Mouse (Mus musculus) heart, adult 2 months (tissue): Measurements from ENCODE around the gene Setd7. TPM values are rescaled to one million over a fixed set of nuclear protein-coding genes. Genes with fewer than 3 reads are reported as not detected.

Source experiments
- DNase-seq, 2 experiments: peaks; one replicate each; pipeline ENCODE4 v3.0.0; 2021
- H3K27ac ChIP-seq: fragments of 200-600 bp; 2 replicates; pipeline ENCODE4 v1.8.1; 2022
- H3K27me3 ChIP-seq: fragments of 200-500 bp; 2 replicates; pipeline ENCODE4 v1.6.1; 2012; ENCODE audit warnings: mild to moderate bottlenecking, low read length, inconsistent platforms, mixed read lengths; ENCODE audit not compliant: control insufficient read depth, insufficient read depth
- H3K36me3 ChIP-seq: fragments of 200-500 bp; 2 replicates; pipeline ENCODE4 v1.6.1; 2012; ENCODE audit warnings: low read length, inconsistent platforms; ENCODE audit not compliant: control insufficient read depth, insufficient read depth
- H3K4me1 ChIP-seq: fragments of 200-500 bp; 2 replicates; pipeline ENCODE4 v1.6.1; 2011; ENCODE audit warnings: low read length; ENCODE audit not compliant: control insufficient read depth, insufficient read depth
- H3K4me3 ChIP-seq: fragments of 200-600 bp; 2 replicates; pipeline ENCODE4 v1.8.1; 2022
- H3K79me2 ChIP-seq: fragments of 200-500 bp; replicated peaks from 2 replicates; pipeline ENCODE4 v1.6.1; 2012; ENCODE audit warnings: mild to moderate bottlenecking, inconsistent platforms, low read length, moderate library complexity, mixed read lengths; ENCODE audit not compliant: control insufficient read depth, insufficient read depth
- H3K9ac ChIP-seq: fragments of 200-500 bp; 2 replicates; pipeline ENCODE4 v1.6.1; 2012; ENCODE audit warnings: low read depth, mild to moderate bottlenecking, control low read depth, inconsistent platforms, low read length, mixed read lengths
- CTCF ChIP-seq: fragments of 200-600 bp; IDR thresholded peaks from 2 replicates; pipeline ENCODE4 v1.8.1; 2022; ENCODE audit warnings: antibody characterized with exemption, mild to moderate bottlenecking, moderate library complexity
- EP300 ChIP-seq: fragments of 200-500 bp; IDR thresholded peaks from 2 replicates; pipeline ENCODE4 v1.6.1; 2011; ENCODE audit warnings: low read depth, low read length, control low read depth; ENCODE audit not compliant: insufficient read depth
- POLR2A ChIP-seq: fragments of 200-500 bp; IDR thresholded peaks from 2 replicates; pipeline ENCODE4 v1.6.1; 2011; ENCODE audit warnings: mild to moderate bottlenecking, low read depth, low read length, control low read depth; ENCODE audit not compliant: insufficient read depth
- WGBS: fragments of 180-500 bp; shearing (Covaris S2); methylation state at CpG from one replicate; pipeline ENCODE4 v1.1.7; 2018; 5-methylcytosine and 5-hydroxymethylcytosine counted together
- intact Hi-C: fragments of 180-260 bp; cut with DNase I; formaldehyde crosslinking; loops from one replicate; pipeline ENCODE4 v1.15.1; 2025
- polyA plus RNA-seq: library from polyadenylated mRNA; depleted of rRNA; stranded (reverse); fragments of >200 nt; gene quantifications from 2 replicates; pipeline ENCODE4 v1.2.3, GENCODE M21; 2012
- total RNA-seq, 2 experiments: library from RNA; stranded (reverse); gene quantifications; 2 replicates each; pipeline ENCODE4 v1.2.3; 2021

Gene Setd7
- total and polyA plus RNA-seq, 3 experiments = 21.6 to 68.2 (median 51.0) TPM

DNA sequence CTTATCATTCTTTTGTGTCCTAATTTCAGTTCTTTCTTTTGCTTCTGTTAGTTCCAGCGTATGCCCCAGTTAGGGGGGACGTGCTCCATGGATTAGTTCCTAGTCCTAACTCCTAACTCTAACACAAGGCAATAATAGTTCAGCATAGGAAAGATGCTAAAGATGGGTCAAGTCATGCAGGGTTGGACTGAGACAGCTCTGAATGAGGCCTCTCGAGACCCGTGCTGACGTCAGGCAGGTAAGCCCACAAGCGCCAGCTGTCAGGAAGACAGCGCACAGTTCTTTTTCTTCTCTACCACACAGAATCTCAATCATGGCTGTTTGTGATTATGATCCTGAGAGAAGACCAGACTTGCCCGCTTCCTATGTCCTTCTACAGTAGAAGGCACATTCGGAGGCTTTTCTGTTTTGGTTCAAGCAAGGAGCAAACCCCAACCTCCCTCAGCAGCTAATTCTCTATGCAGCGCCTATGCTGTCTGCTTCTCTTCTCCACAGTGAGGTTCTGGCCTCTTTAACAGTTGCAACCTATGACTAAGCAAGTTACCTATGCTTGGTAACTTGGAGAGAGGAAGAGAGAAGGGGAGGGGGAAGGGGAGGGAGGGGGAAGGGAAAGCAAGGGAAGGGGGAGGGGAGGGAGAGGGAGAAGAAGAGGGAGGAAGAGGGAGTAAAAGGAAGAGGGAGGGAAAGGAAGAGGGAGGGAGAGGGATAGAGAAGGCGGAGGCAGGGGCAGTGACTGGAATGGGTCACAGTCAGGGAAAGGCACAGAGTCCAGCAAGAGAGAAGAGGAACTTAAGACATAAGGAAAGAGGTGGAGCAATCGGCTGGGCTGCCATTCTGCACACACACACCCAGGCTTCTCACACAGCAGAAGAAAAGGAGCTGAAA is 42.6 kb downstream of the Setd7 start:
- Histone ChIP-seq H3K4me3 (no peak overlapping the region), H3K27ac (no peak overlapping the region)
- intact Hi-C loops = no loop called here

DNA sequence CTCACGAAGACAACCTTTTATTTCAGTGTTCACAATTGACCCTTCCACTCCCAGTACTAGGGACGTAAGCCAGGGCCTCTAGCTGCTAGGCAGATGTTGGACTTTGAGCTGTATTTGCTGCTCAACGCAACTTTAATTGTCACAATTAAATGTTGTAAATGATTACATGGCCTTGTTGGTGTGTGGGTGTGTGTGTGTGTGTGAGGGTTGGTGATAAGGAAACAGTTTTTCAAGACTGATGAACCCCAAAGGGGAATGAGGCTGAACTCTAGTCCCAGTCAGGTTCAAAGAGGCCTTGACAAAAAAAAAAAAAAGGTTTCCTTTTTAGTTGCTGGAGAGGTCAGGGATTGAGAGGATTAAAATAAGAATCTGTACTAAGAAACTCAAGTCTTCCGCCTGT is 43.2 kb downstream of the Setd7 start:
- TF ChIP-seq POLR2A (no peak), EP300 (no peak), CTCF (no peak)
- intact Hi-C loops = no loop called here
- no peak overlapping the region for H3K27ac ChIP-seq
- H3K4me3 ChIP-seq = no peak overlapping the region
- no peaks in the 10 kb centered on the region for H3K79me2 ChIP-seq
- no peaks in the 10 kb centered on the region; the same call in 1 of the 2 replicates for H3K4me1 ChIP-seq
- 90% methylated on average over 4 of the region's 4 CpGs for WGBS
- no peak for DNase-seq
- H3K36me3 ChIP-seq = peaks cover 8% of the 10 kb centered on the region; the same call in 1 of the 2 replicates
- H3K27me3 ChIP-seq = no peaks in the 10 kb centered on the region
- H3K9ac ChIP-seq = no peak overlapping the region

More for the DNA sequence above, 42.6 kb downstream of the Setd7 start:
- Histone ChIP-seq H3K36me3 (peaks cover 8% of the 10 kb centered on the region; the same call in 1 of the 2 replicates), H3K9ac (no peak overlapping the region), H3K79me2 (no peaks in the 10 kb centered on the region), H3K4me1 (no peaks in the 10 kb centered on the region; the same call in 1 of the 2 replicates), H3K27me3 (no peaks in the 10 kb centered on the region)
- DNase-seq = no peak
- no peak for TF ChIP-seq EP300
- TF ChIP-seq POLR2A = no peak
- no peak for TF ChIP-seq CTCF
- 73% methylated on average over 12 of the region's 12 CpGs for WGBS

DNA sequence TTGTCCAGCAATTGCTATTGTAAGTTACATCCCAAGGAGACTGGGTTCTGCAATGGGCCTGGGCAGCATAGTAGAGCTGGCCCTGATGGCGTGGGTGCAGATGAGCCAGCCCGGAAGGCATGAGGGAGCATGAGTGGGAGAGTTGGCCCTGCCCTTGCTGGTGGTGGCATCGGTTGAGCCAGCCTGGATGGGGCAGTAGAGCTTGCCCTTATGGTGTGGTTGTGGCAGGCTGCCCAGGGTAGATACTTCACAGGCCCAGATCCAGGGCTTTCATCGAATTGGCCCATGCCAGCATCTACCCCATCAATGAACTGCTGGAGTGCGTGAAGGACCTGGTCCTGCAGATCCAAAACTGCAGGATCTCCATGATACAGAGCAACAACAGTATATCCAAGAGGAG is 48.7 kb downstream of the Setd7 start:
- Histone ChIP-seq H3K4me1 (no peaks in the 10 kb centered on the region), H3K9ac (no peak overlapping the region), H3K27ac (no peak overlapping the region), H3K4me3 (no peak overlapping the region), H3K79me2 (no peaks in the 10 kb centered on the region), H3K27me3 (no peaks in the 10 kb centered on the region), H3K36me3 (no peaks in the 10 kb centered on the region)
- WGBS = 79% methylated on average over 5 of the region's 5 CpGs
- TF ChIP-seq EP300 = no peak
- intact Hi-C loops = loop anchor here (1.0 to 5.0 kb wide), 4 partner anchors 73 to 730 kb away; no protein-coding TSS in a partner anchor
- DNase-seq = no peak

DNA sequence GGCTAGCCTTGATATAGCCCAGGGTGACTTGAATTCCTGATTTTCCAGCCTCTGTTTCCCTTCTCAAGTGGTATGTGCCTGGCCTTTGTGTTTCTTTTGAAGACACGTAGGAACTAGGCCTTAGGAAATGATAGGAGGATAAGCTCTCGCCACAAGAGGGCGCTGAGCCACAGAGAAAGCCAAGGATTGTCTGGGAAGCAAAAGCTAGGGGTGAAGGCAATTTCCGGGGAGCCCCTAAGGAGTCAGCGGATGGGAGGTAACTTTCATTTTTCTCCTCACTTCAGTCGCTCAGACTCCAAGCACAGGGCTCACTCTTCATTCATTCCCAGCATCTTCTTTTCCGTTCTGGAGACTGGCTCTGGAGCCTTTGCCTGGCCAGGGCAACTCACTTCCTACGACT is 49.8 kb downstream of the Setd7 start:
- intact Hi-C loops = loop anchor here (1.0 to 5.0 kb wide), 4 partner anchors 74 to 731 kb away; no protein-coding TSS in a partner anchor
- Histone ChIP-seq H3K36me3 (no peaks in the 10 kb centered on the region), H3K79me2 (no peaks in the 10 kb centered on the region), H3K9ac (no peak overlapping the region), H3K4me3 (no peak overlapping the region), H3K4me1 (no peaks in the 10 kb centered on the region), H3K27ac (no peak overlapping the region), H3K27me3 (no peaks in the 10 kb centered on the region)
- 13% methylated on average over 8 of the region's 8 CpGs for WGBS
- peak; percentile 76 to 84 for DNase-seq
- TF ChIP-seq POLR2A (no peak), EP300 (0 out of 2 replicates have a peak, but pooled peaks have one; percentile 65), CTCF (peak; percentile 86)

DNA sequence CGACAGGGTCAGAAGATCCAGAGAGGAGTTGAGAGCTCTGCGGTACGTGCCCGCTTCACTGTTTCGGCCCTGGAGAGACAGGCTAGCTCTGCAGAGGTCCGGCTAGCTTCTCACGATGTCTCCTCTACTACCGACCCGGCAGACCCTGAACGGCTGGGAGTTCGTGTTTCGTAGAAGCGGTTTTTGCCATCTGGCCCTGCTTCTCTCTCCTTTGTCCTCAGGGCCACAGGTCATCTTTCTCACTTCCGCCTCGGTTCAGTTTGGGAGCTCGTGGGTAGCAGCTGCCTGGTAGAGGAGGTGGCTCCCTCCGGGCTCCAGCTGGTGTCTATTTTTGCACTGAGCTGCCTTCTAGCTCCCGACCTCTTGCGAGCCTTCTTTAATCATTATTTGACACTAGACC is 55.2 kb downstream of the Setd7 start:
- no peak overlapping the region for H3K4me3 ChIP-seq
- intact Hi-C loops = no loop called here

DNA sequence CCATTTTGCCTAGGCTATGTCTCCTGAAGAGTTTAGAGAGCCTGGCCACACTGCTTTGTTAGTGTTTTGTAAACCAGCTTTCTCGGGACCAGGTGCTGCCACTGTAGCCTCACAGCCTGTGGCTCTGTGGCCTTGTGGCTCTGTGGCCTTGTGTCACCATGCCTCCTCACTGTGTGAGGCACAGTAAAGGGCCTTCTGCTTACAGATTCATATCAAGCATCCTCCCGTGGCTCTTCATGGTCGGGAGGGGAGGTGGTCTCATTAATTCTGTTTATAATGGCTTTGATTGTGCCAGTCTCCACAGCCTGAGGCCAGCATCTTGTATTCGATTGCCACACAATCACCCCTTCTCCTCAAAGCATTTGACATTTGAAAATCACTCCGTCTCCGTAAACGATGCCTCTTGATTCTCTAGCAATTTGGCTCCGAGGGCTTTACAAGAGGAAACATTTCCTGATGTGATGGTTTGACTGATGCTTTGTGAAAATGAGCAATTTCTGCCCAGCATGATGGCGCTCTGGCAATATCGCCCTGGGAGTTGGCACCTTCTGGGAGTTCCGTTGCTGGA is 56.2 kb downstream of the Setd7 start:
- no peaks in the 10 kb centered on the region for H3K36me3 ChIP-seq
- DNase-seq = no peak
- H3K4me1 ChIP-seq = no peaks in the 10 kb centered on the region
- 87% methylated on average over 11 of the region's 11 CpGs for WGBS
- no peak overlapping the region for H3K27ac ChIP-seq
- no peaks in the 10 kb centered on the region for H3K79me2 ChIP-seq
- intact Hi-C loops = no loop called here
- H3K9ac ChIP-seq = no peak overlapping the region
- no peak overlapping the region for H3K4me3 ChIP-seq
- H3K27me3 ChIP-seq = no peaks in the 10 kb centered on the region
- TF ChIP-seq CTCF (no peak), POLR2A (no peak), EP300 (no peak)

More for the DNA sequence above, 55.2 kb downstream of the Setd7 start:
- no peak overlapping the region for H3K27ac ChIP-seq
- TF ChIP-seq EP300 (no peak), POLR2A (no peak), CTCF (no peak)
- no peaks in the 10 kb centered on the region for H3K4me1 ChIP-seq
- no peaks in the 10 kb centered on the region for H3K27me3 ChIP-seq
- no peaks in the 10 kb centered on the region for H3K79me2 ChIP-seq
- WGBS = 64% methylated on average over 19 of the region's 19 CpGs
- no peaks in the 10 kb centered on the region for H3K36me3 ChIP-seq
- DNase-seq = no peak
- H3K9ac ChIP-seq = no peak overlapping the region
